Mouse (Mus musculus) spleen, adult 10 weeks (tissue): ENCODE results near the gene Rpap3. TPM values are rescaled to one million over a fixed set of nuclear protein-coding genes. Genes with fewer than 3 reads are reported as not detected.

Experiments
- polyA plus RNA-seq: library from polyadenylated mRNA; stranded (reverse); fragments of 350-450 nt; fragmentation: Illumina TruSeq; extraction: RNeasy Lipid Tissue Mini Kit (QIAGEN cat#74804); gene quantifications from one replicate; pipeline ENCODE4 v1.2.3, GENCODE M21; 2015; ENCODE audit warnings: low replicate concordance; ENCODE audit not compliant: insufficient read depth

The Rpap3 gene
- polyA plus RNA-seq = 16.4 TPM

GRCm38 (mm10) chr15:97705211-97706050 lies at the start of gene Rpap3:
Gene Rpap3 (minus strand): TSS chr15:97705825.

DNA sequence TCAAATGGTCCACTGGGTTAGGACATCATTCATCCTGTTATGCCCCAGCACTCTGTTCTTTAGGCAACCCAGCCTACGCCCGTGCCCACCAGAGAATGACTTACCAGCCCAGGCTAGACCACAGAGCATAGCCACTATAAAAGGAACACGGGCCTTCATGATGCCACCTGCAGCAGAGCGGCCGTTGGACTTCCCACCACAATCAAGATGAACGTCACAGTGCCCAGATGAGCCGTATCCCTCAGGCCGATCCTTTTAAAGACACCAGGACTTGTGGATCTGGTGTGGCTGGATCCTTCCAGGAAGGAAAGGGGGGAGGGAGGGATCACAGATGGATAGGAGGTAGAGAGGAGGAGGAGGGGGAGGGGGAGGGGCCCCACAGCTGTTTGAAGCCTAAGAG lies 25.5 kb upstream of the Rpap3 start, which contains the start of gene Endou:
Gene Endou (minus strand): TSS at position 229 of the 400 bp plus-strand sequence.

Other genes starting within 250 kb of the Rpap3 start
- gene Endou, start 25.5 kb upstream of the Rpap3 start, polyA plus RNA-seq = 6.8 TPM
- gene Rapgef3, start 62.1 kb upstream of the Rpap3 start, polyA plus RNA-seq = 5.5 TPM
- gene Slc48a1, start 72.7 kb upstream of the Rpap3 start, polyA plus RNA-seq = 89.6 TPM
- gene Hdac7, start 138.7 kb upstream of the Rpap3 start, polyA plus RNA-seq = 51.7 TPM
- 1.2 TPM for gene Vdr, start 204.8 kb upstream of the Rpap3 start, polyA plus RNA-seq